Mouse (Mus musculus) heart, embryonic 15.5 days (tissue): ENCODE measurements around the gene Kng2. TPM values are rescaled to one million over a fixed set of nuclear protein-coding genes. Genes with fewer than 3 reads are reported as not detected.
"Not testable (repeated sequence)": the region's sequence is repeated elsewhere in the genome, so short reads cannot be mapped to it uniquely, and the experiment has no call there.

Experiments used
- ATAC-seq: fragments of 200-750 bp; cut with Nextera tagmentation; replicated peaks from 2 replicates; pipeline ENCODE4 v1.8.0; 2017; ENCODE audit warnings: low read depth, moderate TSS enrichment; ENCODE audit not compliant: insufficient number of reproducible peaks, insufficient read depth, low FRiP score
- H3K27ac ChIP-seq: fragments of 300-500 bp; sonication (generic); 2 replicates; pipeline ENCODE4 v1.5.1; 2015; ENCODE audit warnings: mild to moderate bottlenecking, inconsistent platforms
- H3K27me3 ChIP-seq: fragments of 300-500 bp; sonication (generic); 2 replicates; pipeline ENCODE4 v1.6.1; 2015; ENCODE audit warnings: inconsistent platforms
- H3K36me3 ChIP-seq: fragments of 300-500 bp; sonication (generic); 2 replicates; pipeline ENCODE4 v1.6.1; 2015; ENCODE audit warnings: mild to moderate bottlenecking, inconsistent platforms
- H3K4me1 ChIP-seq: fragments of 300-500 bp; sonication (generic); replicated peaks from 2 replicates; pipeline ENCODE4 v1.6.1; 2015; ENCODE audit warnings: inconsistent platforms
- H3K4me2 ChIP-seq: fragments of 300-500 bp; sonication (generic); 2 replicates; pipeline ENCODE4 v1.6.1; 2015; ENCODE audit warnings: inconsistent platforms, mild to moderate bottlenecking, moderate library complexity
- H3K4me3 ChIP-seq: fragments of 300-500 bp; sonication (generic); 2 replicates; pipeline ENCODE4 v1.5.1; 2015; ENCODE audit warnings: mild to moderate bottlenecking, inconsistent platforms
- H3K9ac ChIP-seq: fragments of 300-500 bp; sonication (generic); 2 replicates; pipeline ENCODE4 v1.6.1; 2015; ENCODE audit warnings: mild to moderate bottlenecking, inconsistent platforms
- H3K9me3 ChIP-seq: fragments of 300-500 bp; sonication (generic); replicated peaks from 2 replicates; pipeline ENCODE4 v1.6.1; 2016; ENCODE audit warnings: inconsistent platforms
- WGBS: fragments of 180-500 bp; shearing (Covaris S2); methylation state at CpG from one replicate; pipeline ENCODE4 v1.1.7; 2015; ENCODE audit warnings: mixed read lengths; 5-methylcytosine and 5-hydroxymethylcytosine counted together
- polyA plus RNA-seq: library from polyadenylated mRNA; unstranded; fragments of >200 nt; fragmentation: Nextera tagmentation; extraction: Ambion mirVana; gene quantifications from 2 replicates; pipeline ENCODE4 v1.2.1, GENCODE M21; 2015

The Kng2 gene
- polyA plus RNA-seq, 1 experiment from 2014 or later, result 0.08 TPM

DNA sequence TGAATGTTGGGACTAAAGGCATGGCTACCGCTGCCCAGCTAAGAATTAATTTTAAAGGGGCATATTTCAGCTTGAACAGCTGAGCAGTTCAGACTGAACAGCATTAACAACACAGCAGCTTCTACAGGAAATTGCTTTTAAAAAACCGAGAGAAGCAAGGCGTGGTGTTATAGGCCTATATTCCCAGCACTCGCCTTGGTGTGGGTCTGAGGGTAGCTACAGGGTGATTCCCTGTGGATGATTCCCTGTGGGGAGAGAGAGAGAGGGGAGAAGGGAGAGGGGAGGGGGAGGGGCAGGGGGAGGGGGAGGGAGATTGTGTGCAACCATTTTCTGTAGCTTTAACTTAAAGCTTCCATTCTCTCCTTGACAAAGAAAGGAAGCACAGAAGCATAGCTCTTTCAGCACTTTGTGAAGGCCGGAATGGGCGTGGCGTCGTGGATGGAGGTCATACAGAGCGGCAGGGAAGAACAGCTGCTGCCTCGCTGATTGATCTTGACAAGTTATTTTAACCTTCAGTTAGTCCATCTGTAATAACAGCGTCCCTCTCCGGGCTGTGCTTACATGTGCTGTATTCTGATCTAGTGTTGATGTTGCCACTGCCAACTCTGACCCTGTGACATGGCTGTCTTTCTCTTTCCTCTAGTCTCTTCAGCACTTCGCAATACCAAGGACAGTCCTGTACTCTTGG lies 73.7 kb downstream of the Kng2 start:
- H3K27ac ChIP-seq, result no peak overlapping the region
- 59% methylated on average over 13 of the region's 13 CpGs for WGBS
- no peaks in the 10 kb centered on the region for H3K9me3 ChIP-seq
- H3K27me3 ChIP-seq, result no peaks in the 10 kb centered on the region
- H3K36me3 ChIP-seq, result no peaks in the 10 kb centered on the region
- H3K4me2 ChIP-seq, result no peak overlapping the region
- H3K9ac ChIP-seq, result no peak overlapping the region
- no peaks in the 10 kb centered on the region for H3K4me1 ChIP-seq
- no peak overlapping the region for H3K4me3 ChIP-seq
- no peak for ATAC-seq

DNA sequence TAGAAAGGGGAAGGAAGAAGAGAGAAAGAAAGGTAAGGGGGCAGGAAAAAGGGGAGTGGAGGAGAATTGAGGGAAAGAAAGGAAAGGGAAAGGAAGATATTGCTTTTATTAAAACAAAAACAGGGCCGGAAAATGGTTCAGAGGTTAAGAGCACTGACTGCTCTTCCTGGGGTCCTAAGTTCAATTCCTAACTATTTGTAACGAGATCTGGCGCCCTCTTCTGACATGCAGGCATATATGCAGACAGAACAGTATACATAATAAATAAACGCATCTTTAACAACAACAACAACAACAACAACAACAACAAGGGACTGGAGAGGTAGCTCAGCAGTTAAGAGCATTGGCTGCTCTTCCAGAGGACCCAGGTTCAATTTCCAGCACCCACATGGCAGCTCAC lies 76.2 kb downstream of the Kng2 start:
- H3K27me3 ChIP-seq, result no peaks in the 10 kb centered on the region
- WGBS, result 33% methylated on average over 4 of the region's 4 CpGs
- H3K4me1 ChIP-seq, result no peaks in the 10 kb centered on the region
- ATAC-seq, result no peak
- H3K36me3 ChIP-seq, result no peaks in the 10 kb centered on the region
- no peak overlapping the region for H3K4me2 ChIP-seq
- H3K9ac ChIP-seq, result no peak overlapping the region
- no peaks in the 10 kb centered on the region for H3K9me3 ChIP-seq
- H3K27ac ChIP-seq, result no peak overlapping the region
- no peak overlapping the region for H3K4me3 ChIP-seq

DNA sequence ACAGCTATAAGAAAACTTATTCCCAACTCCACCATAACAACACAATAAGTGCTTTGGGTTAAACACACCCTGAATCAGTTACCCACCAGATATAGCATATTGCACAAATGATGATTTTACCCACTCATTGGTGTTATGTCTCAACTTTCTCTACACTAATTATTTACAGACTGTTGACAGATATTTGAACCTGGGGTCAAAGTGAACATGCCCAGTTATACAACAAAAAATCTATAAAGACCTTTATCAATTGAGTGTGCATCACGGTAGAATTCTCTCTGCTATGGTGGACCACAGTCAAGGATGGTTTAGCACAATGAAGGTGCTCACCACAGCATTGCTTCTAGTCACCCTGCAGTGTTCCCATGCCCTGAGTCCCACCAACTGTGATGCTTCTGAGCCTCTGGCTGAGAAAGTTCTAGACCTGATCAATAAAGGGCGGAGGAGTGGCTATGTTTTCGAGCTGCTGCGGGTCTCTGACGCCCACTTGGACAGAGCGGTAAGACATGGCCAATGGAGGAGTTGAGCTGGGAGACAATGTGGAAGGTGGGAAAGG lies 78.4 kb downstream of the Kng2 start, which contains the start of gene Hrg:
Gene Hrg (plus strand): TSS at position 233 of the 556 bp plus-strand sequence.
- Histone ChIP-seq H3K36me3 (no peaks in the 10 kb centered on the region), H3K27me3 (no peaks in the 10 kb centered on the region), H3K9me3 (no peaks in the 10 kb centered on the region), H3K27ac (no peak within 1 kb of the TSS), H3K4me1 (no peaks in the 10 kb centered on the region), H3K4me3 (no peak within 1 kb of the TSS), H3K4me2 (no peak within 1 kb of the TSS), H3K9ac (no peak within 1 kb of the TSS)
- WGBS, result 87% methylated on average over 6 of the region's 6 CpGs
- ATAC-seq, result no peak

DNA sequence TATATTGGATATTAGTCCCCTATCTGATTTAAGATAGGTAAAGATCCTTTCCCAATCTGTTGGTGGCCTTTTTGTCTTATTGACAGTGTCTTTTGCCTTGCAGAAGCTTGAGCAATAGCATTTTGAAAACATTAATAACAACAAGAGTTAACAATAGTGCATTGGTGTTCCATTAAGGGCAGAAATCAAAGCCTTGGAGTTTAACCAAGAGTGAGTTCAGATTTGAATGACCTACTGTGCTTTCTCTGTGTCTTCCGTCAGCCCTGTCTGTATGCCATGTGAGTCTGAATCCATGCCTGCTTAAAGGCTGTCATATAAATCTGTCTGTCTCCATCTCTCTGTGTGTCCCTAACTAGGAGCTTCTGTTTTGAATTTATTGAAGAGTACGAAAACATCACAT lies 81.9 kb downstream of the Kng2 start:
- Histone ChIP-seq H3K27ac (no peak overlapping the region), H3K36me3 (no peaks in the 10 kb centered on the region), H3K27me3 (no peaks in the 10 kb centered on the region), H3K4me3 (no peak overlapping the region), H3K4me2 (no peak overlapping the region), H3K4me1 (no peaks in the 10 kb centered on the region), H3K9ac (no peak overlapping the region), H3K9me3 (no peaks in the 10 kb centered on the region)
- ATAC-seq, result no peak
- WGBS, result 72% methylated on average over 2 of the region's 2 CpGs

DNA sequence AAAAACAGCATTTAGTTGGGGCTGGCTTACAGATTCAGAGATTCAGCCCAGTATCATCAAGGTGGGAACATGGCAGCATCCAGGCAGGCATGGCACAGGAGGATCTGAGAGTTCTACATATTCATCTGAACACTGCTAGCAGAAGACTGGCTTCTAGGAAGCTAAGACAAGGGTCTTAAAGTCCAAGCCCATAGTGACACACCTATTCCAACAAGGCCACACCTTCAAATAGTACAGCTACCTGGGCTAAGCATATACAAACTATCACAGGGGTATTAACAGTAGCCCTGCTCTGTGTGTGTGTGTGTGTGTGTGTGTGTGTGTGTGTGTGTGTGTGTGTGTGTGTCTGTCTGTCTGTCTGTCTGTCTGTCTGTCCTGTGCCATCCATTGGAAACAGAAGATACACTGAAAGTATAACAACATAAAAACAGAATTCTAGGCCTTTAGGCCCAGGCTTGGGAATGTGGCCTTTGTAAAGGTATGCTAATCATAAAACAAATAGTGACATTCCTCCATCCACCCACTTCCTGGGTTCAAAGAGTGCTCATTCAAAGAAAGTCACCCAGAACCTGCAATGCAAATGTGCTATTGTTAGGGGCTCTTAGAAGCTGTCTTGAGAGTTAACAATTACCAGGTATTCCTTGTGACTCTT lies 87.3 kb downstream of the Kng2 start:
- not testable (repeated sequence) for H3K27me3 ChIP-seq, H3K9me3 ChIP-seq, H3K36me3 ChIP-seq, H3K4me1 ChIP-seq, ATAC-seq, H3K9ac ChIP-seq, H3K4me3 ChIP-seq, H3K27ac ChIP-seq, H3K4me2 ChIP-seq

DNA sequence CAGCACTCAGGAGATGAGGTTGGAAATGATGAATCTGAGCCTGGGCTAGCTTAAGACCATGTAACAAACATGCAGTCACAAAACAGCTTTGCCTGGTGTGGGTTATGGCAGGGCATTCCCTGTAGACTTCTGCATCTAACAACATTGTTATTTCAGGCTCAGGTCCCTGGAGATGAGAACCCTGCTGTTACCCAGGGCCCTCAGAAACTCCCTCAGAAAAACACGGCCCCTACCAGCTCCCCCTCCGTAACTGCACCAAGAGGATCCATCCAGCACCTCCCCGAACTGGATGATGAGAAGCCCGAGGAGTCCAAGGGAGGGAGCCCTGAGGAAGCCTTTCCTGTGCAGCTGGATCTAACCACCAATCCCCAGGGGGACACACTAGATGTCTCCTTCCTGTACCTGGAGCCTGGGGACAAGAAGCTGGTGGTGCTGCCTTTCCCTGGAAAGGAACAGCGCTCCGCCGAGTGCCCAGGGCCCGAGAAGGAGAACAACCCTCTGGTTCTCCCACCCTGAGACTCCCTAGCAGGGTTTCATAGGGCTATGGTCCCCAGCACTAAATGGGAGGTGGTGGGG lies 90.1 kb downstream of the Kng2 start:
- no peak for ATAC-seq
- Histone ChIP-seq H3K4me1 (no peaks in the 10 kb centered on the region), H3K27me3 (no peaks in the 10 kb centered on the region), H3K27ac (no peak overlapping the region), H3K9me3 (no peaks in the 10 kb centered on the region), H3K4me2 (no peak overlapping the region), H3K9ac (no peak overlapping the region), H3K36me3 (no peaks in the 10 kb centered on the region), H3K4me3 (no peak overlapping the region)
- 73% methylated on average over 8 of the region's 8 CpGs for WGBS

DNA sequence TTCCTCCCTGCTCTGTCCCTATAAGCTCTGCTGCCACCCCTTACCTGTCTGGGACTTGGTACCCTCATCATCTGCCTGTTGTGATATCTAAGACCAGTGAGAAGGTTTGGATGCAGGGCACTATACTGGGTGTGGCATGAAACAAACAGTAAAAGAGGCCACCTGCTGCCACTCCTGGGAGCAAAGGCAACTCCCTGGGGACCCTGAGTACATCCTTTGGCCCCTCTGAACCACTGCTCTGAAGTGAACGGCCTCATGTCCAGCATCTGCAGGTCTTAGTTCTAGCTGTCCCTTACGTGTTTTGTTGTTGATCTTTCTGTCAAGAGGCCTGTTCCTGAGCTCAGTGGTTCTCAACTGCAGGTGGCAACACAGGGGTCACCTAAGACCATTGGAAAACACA lies 90.7 kb downstream of the Kng2 start:
- H3K36me3 ChIP-seq, result no peaks in the 10 kb centered on the region
- no peaks in the 10 kb centered on the region for H3K27me3 ChIP-seq
- ATAC-seq, result no peak
- no peak overlapping the region for H3K27ac ChIP-seq
- no peaks in the 10 kb centered on the region for H3K4me1 ChIP-seq
- H3K4me2 ChIP-seq, result no peak overlapping the region
- 65% methylated on average over 2 of the region's 2 CpGs for WGBS
- no peaks in the 10 kb centered on the region for H3K9me3 ChIP-seq
- no peak overlapping the region for H3K9ac ChIP-seq
- H3K4me3 ChIP-seq, result no peak overlapping the region

DNA sequence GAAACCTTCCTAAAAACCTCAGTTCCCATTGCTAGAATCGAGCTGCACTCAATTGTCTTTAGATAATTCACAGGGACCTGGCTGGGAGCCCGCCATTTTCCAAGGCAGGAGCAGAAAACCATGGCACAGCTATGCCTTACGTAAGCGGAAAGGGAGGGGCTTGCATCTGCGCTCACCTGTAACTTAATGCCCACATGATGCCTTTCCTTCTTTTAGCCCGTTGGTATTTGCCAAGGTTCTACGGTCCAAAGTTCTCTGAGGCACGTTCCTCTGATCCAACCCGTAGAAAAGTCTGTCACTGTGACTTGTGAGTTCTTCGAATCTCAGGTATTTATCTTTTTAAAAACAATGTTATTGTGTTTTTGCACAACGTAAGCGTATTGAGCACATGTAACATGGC lies 91.7 kb downstream of the Kng2 start:
- Histone ChIP-seq H3K27me3 (no peaks in the 10 kb centered on the region), H3K36me3 (no peaks in the 10 kb centered on the region), H3K27ac (no peak overlapping the region), H3K4me3 (no peak overlapping the region), H3K9me3 (no peaks in the 10 kb centered on the region), H3K4me1 (no peaks in the 10 kb centered on the region), H3K9ac (no peak overlapping the region), H3K4me2 (no peak overlapping the region)
- 84% methylated on average over 12 of the region's 12 CpGs for WGBS
- no peak for ATAC-seq

Other genes with a start within 250 kb of the Kng2 start
- gene Crygs, start 217.9 kb downstream of the Kng2 start, polyA plus RNA-seq, result not detected in 2 replicates
- 15.3 and 19.0 TPM in 2 replicates for gene Tbccd1, start 171.8 kb downstream of the Kng2 start, polyA plus RNA-seq
- gene Dnajb11, start 171.6 kb downstream of the Kng2 start, polyA plus RNA-seq, result 86.1 and 86.2 TPM in 2 replicates
- gene Ahsg, start 138.2 kb downstream of the Kng2 start, polyA plus RNA-seq, result 7.5 and 19.6 TPM in 2 replicates
- gene Fetub, start 111.1 kb downstream of the Kng2 start, polyA plus RNA-seq, result 0.11 TPM in 1 of 2 replicates, not detected in the other
- gene Hrg, start 78.4 kb downstream of the Kng2 start, polyA plus RNA-seq, result not detected in 2 replicates
- 0.54 and 4.3 TPM in 2 replicates for gene Kng1, start 28.4 kb upstream of the Kng2 start, polyA plus RNA-seq
- gene Eif4a2, start 78.0 kb upstream of the Kng2 start, polyA plus RNA-seq, result 155 and 160 TPM in 2 replicates
- 71.6 and 74.4 TPM in 2 replicates for gene Rfc4, start 98.3 kb upstream of the Kng2 start, polyA plus RNA-seq
- gene Adipoq, start 117.1 kb upstream of the Kng2 start, polyA plus RNA-seq, result 0.10 TPM in 1 of 2 replicates, not detected in the other
- gene St6gal1, start 195.3 kb upstream of the Kng2 start, polyA plus RNA-seq, result 14.8 and 19.1 TPM in 2 replicates